Mouse (Mus musculus): ENCODE results near the gene Gucy2e.

- no peak for TF ChIP-seq CTCF (IDR thresholded peaks at IDR 0.05; ENCODE audit: insufficient read depth, low read length)
- TF ChIP-seq POLR2A (IDR thresholded peaks at IDR 0.05; ENCODE audit: borderline replicate concordance, extremely low read depth, low read depth, low read length), result no peak
Observed at GRCm38 (mm10) chr11:69202469-69203230, 34.2 kb downstream of the Gucy2e start.
